Mouse (Mus musculus) midbrain, embryonic 10.5 days (tissue): ENCODE results near the gene Syce1. TPM values are rescaled to one million over a fixed set of nuclear protein-coding genes. Genes with fewer than 3 reads are reported as not detected.

ENCODE experiments used
- DNase-seq: peaks from one replicate; pipeline ENCODE4 v3.0.0-alpha.2; 2017; ENCODE audit warnings: low spot score
- H3K27ac ChIP-seq: fragments of 300-500 bp; sonication (generic); replicated peaks from 2 replicates; pipeline ENCODE4 v1.5.1; 2016; ENCODE audit warnings: mild to moderate bottlenecking
- H3K27me3 ChIP-seq: fragments of 300-500 bp; sonication (generic); 2 replicates; pipeline ENCODE4 v1.6.1; 2016; ENCODE audit warnings: low read depth, mild to moderate bottlenecking; ENCODE audit not compliant: poor library complexity, severe bottlenecking
- H3K36me3 ChIP-seq: fragments of 300-500 bp; sonication (generic); 2 replicates; pipeline ENCODE4 v1.6.1; 2016; ENCODE audit warnings: mild to moderate bottlenecking, moderate library complexity
- H3K4me1 ChIP-seq: fragments of 300-500 bp; sonication (generic); 2 replicates; pipeline ENCODE4 v1.6.1; 2016
- H3K4me3 ChIP-seq: fragments of 300-500 bp; sonication (generic); 2 replicates; pipeline ENCODE4 v1.5.1; 2016; ENCODE audit warnings: mild to moderate bottlenecking, moderate library complexity
- H3K9me3 ChIP-seq: fragments of 300-500 bp; sonication (generic); replicated peaks from 2 replicates; pipeline ENCODE4 v1.6.1; 2016; ENCODE audit warnings: mild to moderate bottlenecking
- WGBS: fragments of 180-500 bp; shearing (Covaris S2); methylation state at CpG from one replicate; pipeline ENCODE4 v1.1.7; 2016; 5-methylcytosine and 5-hydroxymethylcytosine counted together
- polyA plus RNA-seq: library from polyadenylated mRNA; unstranded; fragments of >200 nt; fragmentation: Nextera tagmentation; extraction: Ambion mirVana; gene quantifications from 2 replicates; pipeline ENCODE4 v1.2.1, GENCODE M21; 2016

Syce1 gene
- polyA plus RNA-seq, 1 experiment from 2014 or later, result not detected

- Histone ChIP-seq H3K4me3 (no peak overlapping the region), H3K27ac (no peak overlapping the region), H3K36me3 (no peaks in the 10 kb centered on the region), H3K27me3 (no peaks in the 10 kb centered on the region), H3K4me1 (no peaks in the 10 kb centered on the region), H3K9me3 (no peaks in the 10 kb centered on the region)
- DNase-seq, result no peak
These were observed 27.0 kb downstream of the Syce1 start for GRCm38 (mm10) chr7:140760647-140761046.

DNA sequence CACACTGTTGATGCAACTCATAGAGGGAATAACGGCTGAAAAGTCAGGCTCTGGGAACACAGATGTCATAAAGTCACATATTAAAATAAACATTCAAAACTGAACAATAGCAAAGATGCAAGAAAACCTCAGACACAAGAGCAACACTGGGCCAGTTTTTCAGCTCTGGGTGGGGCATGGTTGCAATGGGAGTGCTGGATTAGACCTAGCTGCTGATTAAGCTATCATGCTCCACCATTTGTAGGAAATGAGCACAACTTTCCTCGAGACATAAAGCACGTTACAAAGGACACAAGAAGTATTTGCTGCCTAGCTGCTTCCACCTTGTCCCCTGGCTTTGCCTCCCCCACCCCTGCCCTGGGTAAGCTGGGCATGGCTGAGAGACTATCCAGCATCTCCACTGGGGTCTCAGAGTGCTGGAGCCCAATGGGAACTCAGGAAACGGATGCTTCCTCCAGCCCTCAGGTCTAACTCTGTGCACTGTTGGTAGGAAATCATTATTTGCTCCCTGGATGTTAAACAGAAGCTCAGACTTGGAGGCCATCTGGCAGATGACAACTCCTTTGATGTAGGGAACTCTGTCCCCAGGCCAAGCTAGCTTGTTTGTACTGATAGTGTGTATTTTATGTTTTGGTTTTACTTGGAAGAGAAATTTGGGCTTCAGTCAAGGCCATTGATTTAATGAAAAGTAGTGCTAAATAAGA lies 31.3 kb downstream of the Syce1 start:
- no peaks in the 10 kb centered on the region for H3K4me1 ChIP-seq
- no peaks in the 10 kb centered on the region for H3K9me3 ChIP-seq
- no peaks in the 10 kb centered on the region for H3K27me3 ChIP-seq
- WGBS, result 77% methylated on average over 4 of the region's 4 CpGs
- DNase-seq, result no peak
- no peak overlapping the region for H3K4me3 ChIP-seq
- H3K36me3 ChIP-seq, result no peaks in the 10 kb centered on the region
- no peak overlapping the region for H3K27ac ChIP-seq

DNA sequence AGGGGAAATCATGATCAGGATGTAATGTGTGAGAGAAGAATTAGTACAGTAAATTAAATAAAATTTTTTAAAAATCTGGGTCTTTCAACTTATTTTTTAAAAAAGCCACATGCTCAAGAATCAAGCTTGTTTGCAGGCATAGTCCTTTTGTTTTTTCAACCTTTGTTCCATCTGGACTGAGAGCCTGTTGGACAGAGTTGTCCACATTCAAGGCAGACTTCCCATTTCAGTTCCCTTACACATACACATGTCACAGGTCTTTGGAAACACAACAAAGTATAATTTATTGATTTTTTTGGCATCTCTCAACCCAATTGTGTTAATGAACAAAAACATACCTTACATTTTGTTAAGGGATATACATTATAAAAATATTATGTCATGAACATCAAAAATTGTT lies 33.1 kb downstream of the Syce1 start:
- no peaks in the 10 kb centered on the region for H3K9me3 ChIP-seq
- no peaks in the 10 kb centered on the region for H3K27me3 ChIP-seq
- DNase-seq, result no peak
- no peak overlapping the region for H3K27ac ChIP-seq
- H3K36me3 ChIP-seq, result no peaks in the 10 kb centered on the region
- H3K4me3 ChIP-seq, result no peak overlapping the region
- H3K4me1 ChIP-seq, result no peaks in the 10 kb centered on the region

DNA sequence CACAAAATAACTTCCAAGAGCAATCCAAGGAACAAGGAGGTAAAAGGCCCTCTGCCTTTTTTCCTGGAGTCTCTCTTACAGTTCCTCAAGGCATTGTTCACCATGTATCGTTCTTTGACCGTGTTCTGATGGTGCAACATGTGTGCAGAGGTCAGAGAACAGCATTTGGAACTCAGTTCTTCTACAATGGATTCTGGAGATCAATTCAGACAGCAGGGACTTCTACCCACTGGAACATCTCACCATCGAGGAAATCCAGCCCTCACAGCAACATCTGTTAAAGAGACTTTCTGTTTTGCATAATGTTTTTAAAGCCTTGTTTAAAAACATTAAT lies 38.9 kb downstream of the Syce1 start:
- H3K27ac ChIP-seq, result no peak overlapping the region

GRCm38 (mm10) chr7:140748116-140748826 lies 39.4 kb downstream of the Syce1 start:
- Histone ChIP-seq H3K4me3 (no peak overlapping the region), H3K27me3 (no peaks in the 10 kb centered on the region), H3K27ac (no peak overlapping the region), H3K9me3 (no peaks in the 10 kb centered on the region), H3K36me3 (no peaks in the 10 kb centered on the region), H3K4me1 (no peaks in the 10 kb centered on the region)
- 91% methylated on average over 6 of the region's 6 CpGs for WGBS
- DNase-seq, result no peak

More for the DNA sequence above, 38.9 kb downstream of the Syce1 start:
- H3K9me3 ChIP-seq, result no peaks in the 10 kb centered on the region
- no peaks in the 10 kb centered on the region for H3K4me1 ChIP-seq
- no peak for DNase-seq
- WGBS, result 87% methylated on average over 3 of the region's 3 CpGs
- H3K36me3 ChIP-seq, result no peaks in the 10 kb centered on the region
- no peaks in the 10 kb centered on the region for H3K27me3 ChIP-seq
- no peak overlapping the region for H3K4me3 ChIP-seq

DNA sequence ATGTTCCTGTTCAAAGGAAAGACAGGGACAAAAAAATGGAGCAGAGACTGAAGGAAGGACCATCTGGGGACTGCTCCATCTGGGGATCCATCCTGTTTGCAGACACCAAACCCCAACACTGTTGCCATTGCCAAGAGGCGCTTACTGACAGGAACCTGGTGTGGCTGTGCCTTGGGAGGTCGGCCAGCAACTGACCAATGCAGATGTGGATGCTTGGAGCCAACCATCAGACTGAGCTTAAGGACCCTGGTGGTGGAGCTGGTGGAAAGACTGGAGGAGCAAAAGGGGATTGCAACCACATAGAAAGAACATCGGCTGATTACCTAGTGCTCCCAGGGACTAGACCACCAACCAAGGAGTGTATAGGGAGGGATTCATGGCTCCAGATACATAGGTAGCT lies 40.2 kb downstream of the Syce1 start:
- Histone ChIP-seq H3K27me3 (no peaks in the 10 kb centered on the region), H3K4me3 (no peak overlapping the region), H3K9me3 (no peaks in the 10 kb centered on the region), H3K36me3 (no peaks in the 10 kb centered on the region), H3K27ac (no peak overlapping the region), H3K4me1 (no peaks in the 10 kb centered on the region)
- DNase-seq, result no peak
- WGBS, result 83% methylated on average over 3 of the region's 3 CpGs

GRCm38 (mm10) chr7:140733162-140733561 lies 54.5 kb downstream of the Syce1 start:
- Histone ChIP-seq H3K9me3 (0 out of 2 replicates have a peak, but pooled peaks cover 4% of the 10 kb centered on the region), H3K4me3 (no peak overlapping the region), H3K36me3 (no peaks in the 10 kb centered on the region), H3K27me3 (no peaks in the 10 kb centered on the region), H3K27ac (no peak overlapping the region), H3K4me1 (no peaks in the 10 kb centered on the region)
- DNase-seq, result no peak
- 74% methylated on average over 2 of the region's 2 CpGs for WGBS

Other genes with a start within 250 kb of the Syce1 start
- gene Olfr538, start 220.0 kb downstream of the Syce1 start, polyA plus RNA-seq, result not detected in 2 replicates
- gene Olfr46, start 186.6 kb downstream of the Syce1 start, polyA plus RNA-seq, result 0.04 and 0.09 TPM in 2 replicates
- gene Olfr61, start 158.9 kb downstream of the Syce1 start, polyA plus RNA-seq, result not detected in 2 replicates
- not detected in 2 replicates for gene Olfr53, start 141.4 kb downstream of the Syce1 start, polyA plus RNA-seq
- not detected in 2 replicates for gene Olfr539, start 127.9 kb downstream of the Syce1 start, polyA plus RNA-seq
- gene Olfr45, start 105.9 kb downstream of the Syce1 start, polyA plus RNA-seq, result not detected in 2 replicates
- not detected in 2 replicates for gene Olfr541, start 90.6 kb downstream of the Syce1 start, polyA plus RNA-seq
- gene Cyp2e1, start 24.1 kb downstream of the Syce1 start, polyA plus RNA-seq, result not detected in 2 replicates
- 3.0 and 5.6 TPM in 2 replicates for gene Zfp941, start 34.3 kb upstream of the Syce1 start, polyA plus RNA-seq
- 0.39 and 0.55 TPM in 2 replicates for gene Urah, start 47.2 kb upstream of the Syce1 start, polyA plus RNA-seq
- gene Scgb1c1, start 57.7 kb upstream of the Syce1 start, polyA plus RNA-seq, result not detected in 2 replicates
- gene Odf3, start 60.0 kb upstream of the Syce1 start, polyA plus RNA-seq, result not detected in 2 replicates
- not detected in 2 replicates for gene Gm45785, start 68.5 kb upstream of the Syce1 start, polyA plus RNA-seq
- 54.3 and 71.1 TPM in 2 replicates for gene Ric8a, start 69.1 kb upstream of the Syce1 start, polyA plus RNA-seq
- 20.1 and 25.9 TPM in 2 replicates for gene Bet1l, start 69.7 kb upstream of the Syce1 start, polyA plus RNA-seq
- gene Psmd13, start 94.1 kb upstream of the Syce1 start, polyA plus RNA-seq, result 343 and 348 TPM in 2 replicates
- gene Sirt3, start 94.5 kb upstream of the Syce1 start, polyA plus RNA-seq, result 29.2 and 31.8 TPM in 2 replicates
- not detected in 2 replicates for gene Cox8b, start 112.6 kb upstream of the Syce1 start, polyA plus RNA-seq
- gene Nlrp6, start 133.1 kb upstream of the Syce1 start, polyA plus RNA-seq, result 0.05 and 0.07 TPM in 2 replicates
- gene Pgghg, start 153.5 kb upstream of the Syce1 start, polyA plus RNA-seq, result 15.4 and 17.1 TPM in 2 replicates
- 1.2 and 1.3 TPM in 2 replicates for gene Ifitm5, start 162.4 kb upstream of the Syce1 start, polyA plus RNA-seq
- gene Gm45717, start 168.1 kb upstream of the Syce1 start, polyA plus RNA-seq, result 0.42 TPM in 1 of 2 replicates, not detected in the other
- gene Ifitm2, start 168.1 kb upstream of the Syce1 start, polyA plus RNA-seq, result 305 and 352 TPM in 2 replicates
- 6.3 and 8.4 TPM in 2 replicates for gene Ifitm1, start 179.4 kb upstream of the Syce1 start, polyA plus RNA-seq
- gene Ifitm3, start 222.9 kb upstream of the Syce1 start, polyA plus RNA-seq, result 13.7 and 16.8 TPM in 2 replicates
- 0.21 TPM in 1 of 2 replicates, not detected in the other for gene Ifitm6, start 230.1 kb upstream of the Syce1 start, polyA plus RNA-seq
- not detected in 2 replicates for gene Gm17387, start 241.3 kb upstream of the Syce1 start, polyA plus RNA-seq